Mouse (Mus musculus): ENCODE results near the gene Dvl2. TPM values are rescaled to one million over a fixed set of nuclear protein-coding genes. Genes with fewer than 3 reads are reported as not detected.

Gene Dvl2
- total and polyA plus RNA-seq, 2 experiments from 2014 or later, result 18.1 to 37.3 TPM

DNA sequence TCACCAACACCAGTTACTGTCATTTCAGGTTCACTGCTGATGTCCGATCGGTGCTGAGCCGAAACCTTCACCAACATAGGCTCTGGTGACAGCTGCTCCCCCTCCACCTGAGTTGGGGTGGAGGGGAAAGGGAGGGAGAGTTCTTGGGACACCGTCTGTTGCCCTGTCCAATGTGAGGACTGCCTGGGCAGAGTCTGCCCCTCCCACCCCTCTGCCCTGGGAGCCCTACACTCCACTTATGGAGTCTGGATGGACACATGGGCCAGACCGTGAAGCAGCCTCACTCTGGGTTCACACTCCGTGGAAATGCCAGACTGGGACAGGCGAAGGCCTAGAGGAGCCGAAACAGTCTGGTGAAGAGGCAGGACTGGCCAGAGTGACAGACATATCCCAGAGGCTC is 10.4 kb upstream of the Dvl2 start:
- 84% methylated on average over 8 of the region's 8 CpGs for WGBS
- no peak overlapping the region for H3K4me3 ChIP-seq (ENCODE audit: low read length)
- no peaks in the 10 kb centered on the region for H3K27me3 ChIP-seq (ENCODE audit: insufficient read depth, low read length)
- H3K9ac ChIP-seq (replicated peaks; ENCODE audit: low read length), result no peak overlapping the region
- H3K9me3 ChIP-seq (ENCODE audit: low read length), result no peaks in the 10 kb centered on the region
- no peak for TF ChIP-seq CTCF (IDR thresholded peaks at IDR 0.05; ENCODE audit: low read depth)
- H3K4me1 ChIP-seq (ENCODE audit: insufficient read depth, low read length), result peaks cover 8% of the 10 kb centered on the region; the same call in 1 of the 2 replicates
- no peak overlapping the region for H3K27ac ChIP-seq
- DNase-seq (ENCODE audit: low spot score) (no peak), ATAC-seq (no peak)
- H3K4me2 ChIP-seq (ENCODE audit: low read depth, low read length), result no peak overlapping the region
- peaks cover 36% of the 10 kb centered on the region for H3K36me3 ChIP-seq (ENCODE audit: insufficient read depth, low read length)

DNA sequence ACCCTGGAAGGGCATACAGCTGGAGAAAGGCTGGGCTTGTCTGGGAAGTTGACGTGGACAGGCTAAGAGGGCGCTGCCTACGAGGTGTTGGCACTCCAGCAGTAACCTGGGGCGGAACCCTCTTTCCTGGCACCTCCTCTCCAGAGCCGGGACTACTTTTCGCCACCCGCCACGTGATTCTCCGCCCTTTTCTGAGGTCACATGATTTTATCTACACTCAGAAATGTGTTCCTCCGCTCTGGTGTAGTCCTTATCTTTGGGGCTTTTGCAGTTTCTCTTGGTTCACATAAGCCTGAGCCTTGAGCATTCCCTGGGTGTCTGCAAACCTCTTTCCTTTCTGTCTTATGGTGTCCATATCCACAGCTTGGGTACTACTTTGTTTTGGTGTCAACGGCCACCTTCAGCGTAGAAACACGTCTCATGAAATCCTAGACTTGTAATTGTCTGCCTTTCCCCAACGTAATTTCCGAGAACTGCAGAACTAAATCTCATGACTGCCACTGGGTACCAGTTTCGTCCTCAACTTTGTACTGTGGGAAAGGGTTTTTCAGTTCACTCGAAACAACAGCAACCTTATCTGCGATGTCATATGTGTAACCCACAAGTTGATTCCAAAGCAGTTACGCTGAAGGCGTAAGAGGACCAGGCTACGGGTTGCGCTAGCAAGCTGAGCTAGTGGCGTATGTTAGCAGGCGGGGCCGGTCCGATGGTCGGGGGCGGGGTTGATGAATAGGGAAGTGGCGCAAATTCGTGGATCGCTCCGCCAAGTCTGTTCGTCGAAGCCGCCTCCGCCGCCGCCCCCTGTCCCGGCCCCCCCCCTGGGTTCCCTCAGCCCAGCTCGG is 9.3 kb upstream of the Dvl2 start, which contains the start of gene Gabarap:
Gabarap (plus strand) TSS at position 294 of the 842 bp plus-strand sequence.
- under 1% methylated on average over 40 of the region's 40 CpGs for WGBS
- peak within 1 kb of the TSS; percentile 82 for H3K9ac ChIP-seq (replicated peaks; ENCODE audit: low read length)
- H3K4me3 ChIP-seq (ENCODE audit: low read length), result peak within 1 kb of the TSS; percentile 80
- no peaks in the 10 kb centered on the region for H3K27me3 ChIP-seq (ENCODE audit: insufficient read depth, low read length)
- ATAC-seq (peak; percentile 75), DNase-seq (ENCODE audit: low spot score) (peak; percentile 98)
- no peaks in the 10 kb centered on the region for H3K9me3 ChIP-seq (ENCODE audit: low read length)
- peak within 1 kb of the TSS; percentile 92 for H3K27ac ChIP-seq
- H3K4me2 ChIP-seq (ENCODE audit: low read depth, low read length), result peak within 1 kb of the TSS; percentile 76
- 0 out of 2 replicates have a peak, but pooled peaks have one; percentile 3 for TF ChIP-seq CTCF (IDR thresholded peaks at IDR 0.05; ENCODE audit: low read depth)
- peaks cover 8% of the 10 kb centered on the region; the same call in 1 of the 2 replicates for H3K4me1 ChIP-seq (ENCODE audit: insufficient read depth, low read length)
- H3K36me3 ChIP-seq (ENCODE audit: insufficient read depth, low read length), result peaks cover 28% of the 10 kb centered on the region; the same call in 1 of the 2 replicates

DNA sequence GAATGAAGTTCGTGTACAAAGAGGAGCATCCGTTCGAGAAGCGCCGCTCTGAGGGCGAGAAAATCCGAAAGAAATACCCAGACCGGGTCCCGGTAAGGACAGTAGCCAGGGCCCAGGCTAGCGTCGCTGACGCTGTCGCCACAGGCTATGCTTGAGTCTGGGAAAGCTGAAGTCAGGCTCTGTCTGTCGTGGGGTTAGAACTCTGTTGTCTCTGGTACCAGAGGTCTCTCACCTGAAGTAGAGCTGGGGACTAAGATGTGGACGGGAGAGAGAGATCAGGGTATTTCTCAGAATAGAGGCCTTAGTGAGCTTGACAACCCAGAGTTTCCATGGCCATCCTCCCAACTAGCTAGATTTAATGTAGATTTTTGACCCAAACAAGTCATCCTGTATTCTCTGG is 8.7 kb upstream of the Dvl2 start:
- peaks cover 28% of the 10 kb centered on the region; the same call in 1 of the 2 replicates for H3K36me3 ChIP-seq (ENCODE audit: insufficient read depth, low read length)
- WGBS, result under 1% methylated on average over 15 of the region's 15 CpGs

DNA sequence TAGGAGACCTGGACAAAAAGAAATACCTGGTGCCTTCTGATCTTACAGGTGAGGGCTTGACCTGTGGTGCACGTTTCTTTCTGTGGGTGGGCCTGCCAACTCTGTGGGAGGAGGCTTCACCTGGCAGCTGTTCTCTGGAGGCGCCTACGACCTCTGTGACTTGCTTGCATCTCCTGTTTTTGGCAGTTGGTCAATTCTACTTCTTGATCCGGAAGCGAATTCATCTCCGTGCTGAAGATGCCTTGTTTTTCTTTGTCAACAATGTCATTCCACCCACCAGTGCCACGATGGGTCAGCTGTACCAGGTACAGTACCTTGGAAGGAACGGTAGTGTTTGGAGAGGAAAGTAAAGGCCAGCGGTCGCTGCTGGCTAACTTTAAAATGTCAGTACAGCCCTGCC is 8.0 kb upstream of the Dvl2 start:
- no peaks in the 10 kb centered on the region for H3K9me3 ChIP-seq (ENCODE audit: low read length)
- H3K27me3 ChIP-seq (ENCODE audit: insufficient read depth, low read length), result no peaks in the 10 kb centered on the region
- no peak for ATAC-seq
- no peak for DNase-seq (ENCODE audit: low spot score)
- H3K36me3 ChIP-seq (ENCODE audit: insufficient read depth, low read length), result peaks cover 28% of the 10 kb centered on the region; the same call in 1 of the 2 replicates
- peaks cover 8% of the 10 kb centered on the region; the same call in 1 of the 2 replicates for H3K4me1 ChIP-seq (ENCODE audit: insufficient read depth, low read length)
- H3K4me2 ChIP-seq (ENCODE audit: low read depth, low read length), result peak overlapping the region; percentile 76
- H3K27ac ChIP-seq, result no peak overlapping the region
- H3K9ac ChIP-seq (replicated peaks; ENCODE audit: low read length), result peak overlapping the region; percentile 82; the same call in 1 of the 2 replicates
- peak overlapping the region; percentile 80 for H3K4me3 ChIP-seq (ENCODE audit: low read length)
- TF ChIP-seq CTCF (IDR thresholded peaks at IDR 0.05; ENCODE audit: low read depth), result no peak
- 78% methylated on average over 10 of the region's 10 CpGs for WGBS

More for the DNA sequence above, 8.7 kb upstream of the Dvl2 start:
- H3K4me3 ChIP-seq (ENCODE audit: low read length), result peak overlapping the region; percentile 80
- H3K9ac ChIP-seq (replicated peaks; ENCODE audit: low read length), result peak overlapping the region; percentile 82
- DNase-seq (ENCODE audit: low spot score), result no peak
- H3K4me1 ChIP-seq (ENCODE audit: insufficient read depth, low read length), result peaks cover 8% of the 10 kb centered on the region; the same call in 1 of the 2 replicates
- no peaks in the 10 kb centered on the region for H3K9me3 ChIP-seq (ENCODE audit: low read length)
- no peaks in the 10 kb centered on the region for H3K27me3 ChIP-seq (ENCODE audit: insufficient read depth, low read length)
- peak overlapping the region; percentile 76 for H3K4me2 ChIP-seq (ENCODE audit: low read depth, low read length)
- ATAC-seq, result no peak
- peak overlapping the region; percentile 92 for H3K27ac ChIP-seq
- TF ChIP-seq CTCF (IDR thresholded peaks at IDR 0.05; ENCODE audit: low read depth), result no peak

DNA sequence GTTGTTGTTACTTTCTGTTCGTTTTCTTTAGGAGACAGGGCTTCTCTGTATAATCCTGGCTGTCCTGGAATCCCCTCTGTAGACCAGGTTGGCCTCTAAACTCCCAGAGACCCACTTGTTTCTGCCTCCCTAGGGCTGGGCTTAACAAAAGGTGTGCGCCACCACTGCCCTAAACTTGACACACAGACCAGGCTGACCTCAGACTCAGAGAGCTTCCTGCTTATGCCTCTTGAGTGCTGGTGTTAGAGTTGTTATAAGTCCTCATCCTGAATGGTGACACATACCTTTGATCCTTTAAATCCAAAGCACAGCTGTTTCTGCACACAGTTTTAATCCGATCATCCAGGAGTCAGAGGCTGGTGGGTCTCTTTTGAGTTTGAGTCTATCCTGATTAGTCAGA is 7.5 kb upstream of the Dvl2 start:
- DNase-seq (ENCODE audit: low spot score), result no peak
- peaks cover 8% of the 10 kb centered on the region; the same call in 1 of the 2 replicates for H3K4me1 ChIP-seq (ENCODE audit: insufficient read depth, low read length)
- no peak overlapping the region for H3K27ac ChIP-seq
- no peaks in the 10 kb centered on the region for H3K9me3 ChIP-seq (ENCODE audit: low read length)
- peaks cover 23% of the 10 kb centered on the region; the same call in 1 of the 2 replicates for H3K36me3 ChIP-seq (ENCODE audit: insufficient read depth, low read length)
- H3K4me3 ChIP-seq (ENCODE audit: low read length), result peak overlapping the region; percentile 80; the same call in 1 of the 2 replicates
- WGBS, result 91% methylated on average over 3 of the region's 3 CpGs
- no peak for ATAC-seq
- peak overlapping the region; percentile 82; the same call in 1 of the 2 replicates for H3K9ac ChIP-seq (replicated peaks; ENCODE audit: low read length)
- H3K4me2 ChIP-seq (ENCODE audit: low read depth, low read length), result peak overlapping the region; percentile 76
- no peak for TF ChIP-seq CTCF (IDR thresholded peaks at IDR 0.05; ENCODE audit: low read depth)
- H3K27me3 ChIP-seq (ENCODE audit: insufficient read depth, low read length), result no peaks in the 10 kb centered on the region

DNA sequence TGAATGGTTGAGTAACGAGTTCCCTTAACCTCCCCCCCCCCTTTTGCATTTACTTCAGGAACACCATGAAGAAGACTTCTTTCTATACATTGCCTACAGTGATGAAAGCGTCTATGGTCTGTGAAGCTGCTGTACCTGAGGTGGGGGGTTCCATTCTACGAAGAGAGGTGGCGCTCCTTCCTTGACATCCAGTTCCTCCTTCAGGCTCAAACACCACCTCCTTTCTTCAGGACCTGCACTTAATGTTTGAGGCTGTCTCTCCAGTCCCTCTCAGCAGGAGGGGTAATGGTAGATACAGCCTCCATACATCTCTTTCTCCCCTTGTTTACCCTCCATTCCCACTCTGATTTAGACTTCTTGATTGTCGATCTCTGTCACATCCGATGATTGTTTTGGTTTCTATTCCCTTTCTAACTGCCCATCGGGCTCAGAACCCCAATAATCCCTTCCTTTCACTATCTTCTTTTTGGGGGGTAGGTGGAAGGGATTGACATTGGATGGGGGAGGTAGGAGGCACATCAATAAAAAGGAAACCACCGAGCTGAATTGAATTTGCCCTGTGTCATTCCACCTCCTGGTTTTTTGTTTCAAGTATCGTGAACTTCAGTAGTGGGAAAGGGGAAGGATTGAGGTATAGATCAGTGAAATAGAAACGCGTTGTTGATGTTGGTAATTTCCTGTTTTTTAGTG is 5.8 kb upstream of the Dvl2 start:
- 87% methylated on average over 11 of the region's 11 CpGs for WGBS
- no peak for DNase-seq (ENCODE audit: low spot score)
- Histone ChIP-seq H3K36me3 (ENCODE audit: insufficient read depth, low read length) (peaks cover 15% of the 10 kb centered on the region; the same call in 1 of the 2 replicates), H3K27ac (no peak overlapping the region), H3K9ac (replicated peaks; ENCODE audit: low read length) (no peak overlapping the region), H3K4me3 (ENCODE audit: low read length) (peak overlapping the region; percentile 60; the same call in 1 of the 2 replicates), H3K4me1 (ENCODE audit: insufficient read depth, low read length) (peaks cover 8% of the 10 kb centered on the region; the same call in 1 of the 2 replicates), H3K4me2 (ENCODE audit: low read depth, low read length) (0 out of 2 replicates have a peak overlapping the region, but pooled peaks have one; percentile 68), H3K9me3 (ENCODE audit: low read length) (no peaks in the 10 kb centered on the region), H3K27me3 (ENCODE audit: insufficient read depth, low read length) (no peaks in the 10 kb centered on the region)
- no peak for ATAC-seq
- peak; percentile 27 for TF ChIP-seq CTCF (IDR thresholded peaks at IDR 0.05; ENCODE audit: low read depth)
